Mouse (Mus musculus): ENCODE results near the gene Cyb5d1.

The Cyb5d1 gene

GRCm38 (mm10) chr11:69377766-69378165 is 17.7 kb downstream of the Cyb5d1 start:
- peak; percentile 71 to 92 for DNase-seq

- no peak for DNase-seq
These were observed 19.8 kb downstream of the Cyb5d1 start for GRCm38 (mm10) chr11:69375646-69376045.

DNA sequence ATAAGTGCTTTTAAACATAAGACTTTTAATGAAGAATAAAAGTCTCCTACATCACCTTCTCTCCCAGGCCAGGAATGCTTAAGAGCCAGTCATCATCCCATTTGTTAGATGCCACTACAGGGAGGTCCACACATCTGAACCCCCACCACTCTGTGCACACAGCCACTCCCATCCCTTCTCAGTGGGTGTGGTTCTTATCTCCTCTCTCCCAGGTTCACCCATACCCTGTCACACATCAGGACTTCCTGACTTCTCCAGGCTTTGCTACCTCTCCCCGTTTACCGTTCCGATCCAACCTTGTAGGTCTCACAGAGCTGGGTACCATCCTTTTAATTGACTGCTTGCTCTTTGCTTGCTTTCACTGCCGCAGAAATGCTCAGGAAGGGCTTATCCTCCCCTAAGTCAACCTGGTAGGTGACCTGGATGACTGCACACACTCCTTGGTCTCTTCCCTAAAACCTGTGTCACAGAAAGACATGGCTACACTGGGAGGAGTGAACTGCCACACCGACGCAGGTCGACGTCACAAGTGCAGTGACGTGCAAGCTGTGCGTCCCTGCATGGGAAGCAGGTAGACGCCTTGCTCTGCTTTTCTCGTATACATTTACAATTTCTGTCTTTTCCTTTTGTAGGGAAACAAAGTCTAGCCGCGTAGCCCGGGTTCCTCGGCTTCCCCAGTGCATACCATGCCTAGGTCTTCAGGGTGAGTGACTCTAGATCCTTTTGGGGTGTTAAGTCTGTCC is 22.0 kb downstream of the Cyb5d1 start:
- DNase-seq: no peak

GRCm38 (mm10) chr11:69372780-69373170 is 22.7 kb downstream of the Cyb5d1 start:
- DNase-seq: peak in 1 of 2 experiments; percentile 53

GRCm38 (mm10) chr11:69372056-69372779 is 23.2 kb downstream of the Cyb5d1 start:
- DNase-seq: peak; percentile 53 to 60

- DNase-seq: no peak
These were observed 23.8 kb downstream of the Cyb5d1 start for GRCm38 (mm10) chr11:69371601-69372000.

- DNase-seq: no peak
These were observed 24.6 kb downstream of the Cyb5d1 start for GRCm38 (mm10) chr11:69370817-69371215.

DNA sequence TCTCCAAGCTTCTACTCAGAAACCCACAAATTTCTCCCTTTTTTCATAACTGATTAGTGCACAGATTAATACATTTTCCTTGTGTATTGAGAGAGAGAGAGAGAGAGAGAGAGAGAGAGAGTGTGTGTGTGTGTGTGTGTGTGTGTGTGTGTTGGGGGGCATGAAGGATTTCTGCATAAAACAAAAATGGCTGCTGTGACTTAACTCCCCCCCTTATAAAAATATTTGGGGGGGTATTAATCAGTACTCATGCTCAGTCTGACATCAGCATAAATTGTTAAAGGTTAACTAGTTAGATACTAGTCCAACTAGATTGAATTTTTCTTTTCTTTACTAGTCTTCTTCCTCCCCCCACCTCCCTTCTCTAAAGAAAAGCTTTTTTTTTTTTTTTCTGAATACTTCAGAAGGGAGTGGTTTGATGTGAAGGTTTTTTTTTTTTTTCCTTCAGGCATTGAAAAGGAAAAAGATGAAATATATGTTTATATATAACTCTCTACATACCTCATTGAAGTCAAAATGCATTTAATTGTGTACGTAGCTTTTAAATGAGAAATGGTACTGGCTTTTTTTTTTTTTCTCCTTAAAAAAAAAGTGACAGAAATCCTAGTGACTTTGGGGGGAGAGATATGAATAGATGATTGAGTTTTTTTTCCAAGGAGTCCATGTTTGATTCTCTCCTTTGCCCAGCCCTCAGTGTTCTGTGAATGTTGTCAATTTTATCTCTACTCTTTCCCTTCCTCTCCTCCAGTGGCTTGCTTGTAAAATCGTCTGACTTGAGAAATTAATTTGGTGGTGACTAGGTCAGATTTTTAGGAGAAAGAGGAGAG is 25.2 kb downstream of the Cyb5d1 start:
- no peak for DNase-seq

DNA sequence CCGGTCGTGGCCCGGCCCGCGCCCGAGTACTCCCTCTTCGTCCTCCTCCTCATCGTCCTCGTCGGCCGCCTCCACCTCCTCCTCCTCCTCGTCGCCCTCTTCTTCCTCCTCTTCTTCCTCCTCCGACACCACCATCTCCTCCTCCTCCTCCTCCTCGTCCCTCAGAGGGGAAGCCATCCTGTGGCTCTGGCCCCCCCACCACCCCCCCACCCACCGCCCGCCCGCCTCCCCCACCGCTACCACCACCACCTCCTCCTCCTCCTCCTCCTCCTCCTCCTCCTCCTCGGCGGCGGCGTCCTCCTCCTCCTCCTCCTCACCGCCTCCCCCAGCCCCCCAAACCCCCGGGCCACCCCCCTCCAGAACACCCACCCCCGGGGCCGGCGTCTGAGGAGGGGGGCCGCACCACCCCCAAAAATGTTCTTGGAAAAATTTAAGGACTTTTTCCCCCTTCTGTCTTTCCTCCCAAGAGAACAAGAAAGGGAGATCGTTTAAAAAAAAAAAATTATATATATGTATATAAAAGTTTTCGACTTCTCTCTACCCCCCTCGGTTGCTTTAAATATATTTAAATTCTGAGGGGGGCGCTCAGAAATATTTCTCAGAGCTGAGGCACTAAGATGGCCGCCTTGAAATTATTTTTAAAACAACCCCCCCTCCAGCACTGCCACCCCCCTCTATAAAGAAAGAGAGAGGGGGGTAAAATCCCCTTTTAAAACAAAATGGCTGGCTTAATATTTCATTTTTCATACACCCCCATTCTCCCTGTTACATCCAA is 26.0 kb downstream of the Cyb5d1 start, which contains the start of gene Chd3:
Gene Chd3 (minus strand): TSS at position 192 of the 775 bp plus-strand sequence.
- peak in 1 of 2 experiments; percentile 63 for DNase-seq

DNA sequence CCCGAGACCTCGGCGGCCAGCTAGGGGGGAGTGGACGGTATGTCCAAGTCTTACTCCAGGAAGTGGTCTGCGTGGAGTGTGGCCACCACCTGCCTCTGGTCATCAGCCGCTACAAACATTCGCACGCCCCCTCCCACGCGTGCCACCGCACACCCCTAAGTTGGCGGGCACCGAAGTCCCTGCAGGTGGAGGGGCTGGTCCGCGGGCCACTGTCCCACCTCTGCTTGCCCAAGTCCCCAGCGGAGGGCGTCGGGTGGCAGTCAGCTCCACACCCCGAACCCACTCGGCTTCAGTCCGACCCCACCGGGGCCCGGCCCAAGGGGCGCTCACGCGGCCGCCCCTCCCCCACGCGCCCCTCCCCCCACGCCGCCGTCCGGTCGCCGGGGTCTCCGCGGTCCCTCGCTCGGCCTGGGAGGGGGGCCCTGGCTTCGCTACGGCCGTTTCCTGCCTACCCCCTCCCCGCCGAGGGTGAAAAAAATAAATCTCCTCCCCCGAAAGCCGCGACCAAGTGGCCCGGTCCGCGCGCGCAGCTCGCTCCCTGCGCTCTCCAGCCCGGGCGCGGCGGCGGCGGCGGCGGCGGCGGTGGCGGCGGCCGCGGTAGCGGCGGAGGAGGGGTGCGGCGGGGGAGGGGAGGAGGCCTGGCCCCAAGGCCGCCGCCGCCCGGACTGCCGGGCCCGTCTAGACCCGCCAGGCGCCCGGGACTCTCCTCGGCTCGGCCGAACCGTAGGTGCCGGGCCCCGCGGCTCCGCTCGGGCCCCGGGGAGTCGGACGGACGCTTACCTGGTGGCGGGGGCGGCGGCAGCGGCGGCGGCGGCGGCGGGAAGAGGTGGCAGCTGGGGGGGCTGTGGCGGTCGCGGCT is 26.8 kb downstream of the Cyb5d1 start:
- DNase-seq: peak; percentile 43 to 75

DNA sequence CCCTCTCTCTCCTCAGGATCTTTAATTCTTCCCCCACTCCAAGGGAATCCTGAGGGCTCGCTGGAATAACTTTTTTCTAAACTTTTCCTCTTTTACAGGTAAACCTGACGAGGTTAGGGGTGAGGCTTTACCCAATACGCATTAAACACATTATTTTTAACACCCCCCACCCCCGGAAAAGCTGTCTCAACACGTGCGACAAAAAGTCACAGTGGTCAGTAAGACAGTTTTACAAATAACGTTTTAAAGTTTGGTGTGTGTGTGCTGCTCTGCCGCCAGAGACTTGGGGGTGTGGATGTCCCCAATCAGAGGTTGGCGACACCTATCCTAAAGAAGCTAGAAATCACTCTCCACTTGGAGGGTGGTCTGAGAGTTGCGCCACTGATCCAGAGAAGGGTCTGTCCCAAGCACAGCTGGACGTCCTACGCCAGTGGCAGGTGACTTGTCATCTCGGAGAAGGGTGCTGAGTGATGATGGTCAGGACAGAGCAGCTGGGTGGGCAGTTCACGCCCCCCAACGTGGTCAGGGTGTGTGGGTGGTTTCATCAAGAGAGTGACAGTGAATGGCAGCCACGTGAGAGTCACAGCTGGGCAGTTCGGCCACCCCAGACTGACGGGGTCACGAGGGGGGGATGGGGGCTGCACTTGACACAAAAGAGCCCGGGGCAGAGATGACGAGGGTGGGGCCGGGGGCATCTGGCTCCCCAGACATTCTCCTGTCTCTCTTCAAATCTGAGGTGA is 27.6 kb downstream of the Cyb5d1 start:
- DNase-seq: peak in 1 of 2 experiments; percentile 78

- DNase-seq: peak in 1 of 2 experiments; percentile 48
These were observed 28.4 kb downstream of the Cyb5d1 start for GRCm38 (mm10) chr11:69366855-69367615.

GRCm38 (mm10) chr11:69366157-69366854 is 29.1 kb downstream of the Cyb5d1 start:
- DNase-seq: peak; percentile 99 to 100

DNA sequence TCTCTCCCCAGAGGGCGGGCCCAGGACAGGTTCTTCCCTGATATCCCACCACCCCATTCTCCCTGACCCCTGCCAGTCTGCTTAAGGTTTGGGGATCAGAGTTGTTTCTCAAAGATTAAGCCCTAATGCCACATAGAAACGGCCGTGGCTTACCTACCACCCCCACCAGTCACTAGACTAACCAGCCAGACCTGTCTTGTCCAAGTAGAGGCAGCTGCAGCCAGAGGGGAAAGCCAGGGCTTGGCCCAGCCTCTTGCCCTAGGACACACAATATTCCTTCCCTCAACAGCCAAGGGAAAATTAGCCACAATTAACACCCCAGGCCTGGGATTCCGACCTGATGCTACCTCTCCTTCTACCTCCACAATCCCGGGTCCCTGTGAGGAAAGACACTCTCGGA is 29.7 kb downstream of the Cyb5d1 start:
- DNase-seq: no peak

- DNase-seq: peak; percentile 97 to 99
These were observed 30.5 kb downstream of the Cyb5d1 start for GRCm38 (mm10) chr11:69364910-69365309.

DNA sequence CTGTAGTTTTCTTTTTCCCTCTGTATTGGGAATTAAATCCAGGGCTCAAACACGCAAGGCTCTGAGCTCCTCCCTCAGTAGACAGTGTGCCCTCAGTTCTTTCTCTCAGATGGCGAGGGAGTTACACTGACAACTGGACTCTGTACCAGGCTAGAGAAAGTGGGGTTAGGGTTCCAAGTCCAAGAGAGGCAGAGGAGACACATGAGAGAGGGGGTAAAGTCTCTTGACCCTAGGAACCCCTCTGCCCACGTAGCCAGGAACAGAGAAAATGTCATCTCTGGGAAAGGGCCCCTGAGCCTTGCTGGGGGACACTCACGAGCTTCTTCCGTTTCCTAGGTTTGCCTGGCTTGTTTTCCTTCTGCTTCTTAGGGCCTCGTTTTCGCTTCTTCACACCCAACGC is 31.1 kb downstream of the Cyb5d1 start:
- peak; percentile 58 to 78 for DNase-seq

DNA sequence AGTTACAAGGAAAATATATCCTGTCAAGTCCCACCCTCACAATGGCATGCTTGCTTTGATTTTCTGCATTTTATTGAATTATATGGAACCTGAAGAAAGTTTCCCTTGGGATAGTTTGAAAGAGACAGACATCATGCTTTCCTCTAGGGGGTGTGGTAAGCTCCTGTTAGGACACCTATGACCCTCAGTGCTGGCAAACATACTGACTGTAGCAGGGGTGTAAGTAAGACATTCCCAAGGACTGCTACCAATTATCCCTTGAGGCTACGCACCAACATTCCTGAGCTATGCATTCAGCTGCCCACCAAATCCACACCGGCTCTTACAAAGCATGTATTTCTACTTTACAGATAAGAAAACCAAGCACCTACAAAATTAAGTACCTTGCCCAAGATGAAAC is 33.0 kb downstream of the Cyb5d1 start:
- peak in 1 of 2 experiments; percentile 21 for DNase-seq

DNA sequence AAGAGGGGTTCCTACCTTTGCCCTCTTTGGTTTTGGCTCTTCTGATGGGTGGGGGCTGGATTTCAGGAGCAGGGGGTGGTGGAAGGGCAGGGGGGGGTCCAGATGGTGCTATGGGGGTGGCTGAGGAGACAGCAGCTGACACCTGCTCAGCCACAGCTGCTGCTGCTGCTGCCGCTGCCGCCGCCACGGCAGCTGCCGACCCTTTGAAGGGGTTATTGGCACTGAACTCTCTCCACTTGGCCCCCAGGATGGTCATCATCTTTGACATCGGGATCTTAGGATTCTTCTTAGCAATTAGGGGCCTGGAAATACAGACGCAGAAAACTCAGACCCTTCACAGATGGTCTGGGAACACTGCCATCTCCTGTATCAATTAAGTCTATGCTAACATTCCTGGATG is 33.4 kb downstream of the Cyb5d1 start:
- no peak for DNase-seq

GRCm38 (mm10) chr11:69357690-69358089 is 37.7 kb downstream of the Cyb5d1 start:
- no peak for DNase-seq
